Mouse (Mus musculus) testis, adult 2 months (tissue): ENCODE results near the gene Eif2a. TPM values are rescaled to one million over a fixed set of nuclear protein-coding genes. Genes with fewer than 3 reads are reported as not detected.

Experiments
- H3K27ac ChIP-seq: fragments of 200-500 bp; 2 replicates; pipeline ENCODE4 v1.5.1; 2012; ENCODE audit warnings: low read depth, low read length; ENCODE audit not compliant: control insufficient read depth, insufficient read depth
- H3K27me3 ChIP-seq: fragments of 200-500 bp; 2 replicates; pipeline ENCODE4 v1.6.1; 2012; ENCODE audit warnings: mild to moderate bottlenecking, low read length, moderate library complexity; ENCODE audit not compliant: control insufficient read depth, insufficient read depth
- H3K36me3 ChIP-seq: fragments of 200-500 bp; 2 replicates; pipeline ENCODE4 v1.6.1; 2012; ENCODE audit warnings: mild to moderate bottlenecking, low read length; ENCODE audit not compliant: control insufficient read depth, insufficient read depth
- H3K4me1 ChIP-seq: fragments of 200-500 bp; 2 replicates; pipeline ENCODE4 v1.6.1; 2012; ENCODE audit warnings: low read length; ENCODE audit not compliant: control insufficient read depth, insufficient read depth
- H3K4me3 ChIP-seq: fragments of 200-500 bp; 2 replicates; pipeline ENCODE4 v1.5.1; 2012; ENCODE audit warnings: low read depth, mild to moderate bottlenecking, low read length, moderate library complexity, mixed read lengths; ENCODE audit not compliant: control insufficient read depth
- CTCF ChIP-seq: fragments of 200-500 bp; IDR thresholded peaks from 2 replicates; pipeline ENCODE4 v1.5.1; 2012; ENCODE audit warnings: low read depth, mild to moderate bottlenecking, inconsistent platforms, low read length, moderate library complexity; ENCODE audit not compliant: control insufficient read depth, insufficient read depth, insufficient replicate concordance
- POLR2A ChIP-seq: fragments of 200-500 bp; IDR thresholded peaks from 2 replicates; pipeline ENCODE4 v1.6.1; 2012; ENCODE audit warnings: low read depth, mild to moderate bottlenecking, inconsistent platforms, low read length, moderate library complexity; ENCODE audit not compliant: control insufficient read depth
- polyA plus RNA-seq: library from polyadenylated mRNA; depleted of rRNA; stranded (reverse); fragments of >200 nt; gene quantifications from 2 replicates; pipeline ENCODE4 v1.2.3, GENCODE M21; 2012; rRNA removed

Eif2a gene
- 3.8 and 4.7 TPM in 2 replicates for polyA plus RNA-seq

GRCm38 (mm10) chr3:58525652-58526407 lies at the start of gene Eif2a, which contains the start of gene Serp1:
TSS of gene Eif2a (plus strand) at chr3:58525821.
TSS of gene Serp1 (minus strand) at chr3:58525892.
- H3K4me3 ChIP-seq: peak within 1 kb of the TSS; percentile 88
- peaks cover 1% of the 10 kb centered on the region for H3K36me3 ChIP-seq
- H3K4me1 ChIP-seq: no peaks in the 10 kb centered on the region; the same call in 1 of the 2 replicates
- H3K27ac ChIP-seq: peak within 1 kb of the TSS; percentile 93
- no peaks in the 10 kb centered on the region for H3K27me3 ChIP-seq
- TF ChIP-seq CTCF (no peak), POLR2A (peak; percentile 94)

GRCm38 (mm10) chr3:58478755-58479455 lies 46.7 kb upstream of the Eif2a start:
- no peak for TF ChIP-seq POLR2A
- no peak for TF ChIP-seq CTCF
- Histone ChIP-seq H3K4me1 (no peaks in the 10 kb centered on the region), H3K4me3 (no peak overlapping the region), H3K27me3 (no peaks in the 10 kb centered on the region), H3K36me3 (no peaks in the 10 kb centered on the region), H3K27ac (no peak overlapping the region)

- Histone ChIP-seq H3K27ac (no peak overlapping the region), H3K4me1 (peaks cover 1% of the 10 kb centered on the region; the same call in 1 of the 2 replicates), H3K27me3 (no peaks in the 10 kb centered on the region), H3K4me3 (no peak overlapping the region), H3K36me3 (no peaks in the 10 kb centered on the region)
- TF ChIP-seq CTCF (peak; percentile 83; the same call in 1 of the 2 replicates), POLR2A (no peak)
Observed at GRCm38 (mm10) chr3:58485883-58486282, 39.7 kb upstream of the Eif2a start.

GRCm38 (mm10) chr3:58487121-58487520 lies 38.5 kb upstream of the Eif2a start:
- TF ChIP-seq CTCF (no peak), POLR2A (no peak)
- H3K27me3 ChIP-seq: no peaks in the 10 kb centered on the region
- no peak overlapping the region for H3K4me3 ChIP-seq
- H3K4me1 ChIP-seq: peaks cover 2% of the 10 kb centered on the region; the same call in 1 of the 2 replicates
- H3K36me3 ChIP-seq: no peaks in the 10 kb centered on the region
- H3K27ac ChIP-seq: no peak overlapping the region

- Histone ChIP-seq H3K4me3 (no peak overlapping the region), H3K36me3 (no peaks in the 10 kb centered on the region), H3K27me3 (no peaks in the 10 kb centered on the region), H3K27ac (no peak overlapping the region), H3K4me1 (peaks cover 2% of the 10 kb centered on the region; the same call in 1 of the 2 replicates)
- TF ChIP-seq CTCF: no peak
- no peak for TF ChIP-seq POLR2A
Observed at GRCm38 (mm10) chr3:58487999-58488775, 37.4 kb upstream of the Eif2a start.

- Histone ChIP-seq H3K4me3 (no peak overlapping the region; the same call in 1 of the 2 replicates), H3K27ac (no peak overlapping the region), H3K36me3 (no peaks in the 10 kb centered on the region), H3K27me3 (no peaks in the 10 kb centered on the region), H3K4me1 (peaks cover 2% of the 10 kb centered on the region; the same call in 1 of the 2 replicates)
- TF ChIP-seq POLR2A (no peak), CTCF (no peak)
Observed at GRCm38 (mm10) chr3:58490787-58491186, 34.8 kb upstream of the Eif2a start.

- Histone ChIP-seq H3K4me1 (peaks cover 2% of the 10 kb centered on the region; the same call in 1 of the 2 replicates), H3K4me3 (no peak overlapping the region), H3K27ac (no peak overlapping the region), H3K27me3 (no peaks in the 10 kb centered on the region), H3K36me3 (no peaks in the 10 kb centered on the region)
- no peak for TF ChIP-seq CTCF
Observed at GRCm38 (mm10) chr3:58493621-58494020, 32.0 kb upstream of the Eif2a start.
